Mouse (Mus musculus) forebrain, embryonic 16.5 days (tissue): ENCODE data around the gene Tbck. TPM values are rescaled to one million over a fixed set of nuclear protein-coding genes. Genes with fewer than 3 reads are reported as not detected.

ENCODE experiments used
- ATAC-seq: fragments of 200-750 bp; cut with Nextera tagmentation; 2 replicates; pipeline ENCODE4 v1.8.0; 2017; ENCODE audit warnings: mild to moderate bottlenecking, moderate library complexity
- H3K27ac ChIP-seq: fragments of 300-500 bp; sonication (generic); 2 replicates; pipeline ENCODE4 v1.5.1; 2014; ENCODE audit warnings: low read length, control low read depth
- H3K27me3 ChIP-seq: fragments of 300-500 bp; sonication (generic); replicated peaks from 2 replicates; pipeline ENCODE4 v1.6.1; 2014; ENCODE audit warnings: low read length; ENCODE audit not compliant: control insufficient read depth, insufficient read depth
- H3K36me3 ChIP-seq: fragments of 300-500 bp; sonication (generic); 2 replicates; pipeline ENCODE4 v1.6.1; 2014; ENCODE audit not compliant: control insufficient read depth, insufficient read depth
- H3K4me1 ChIP-seq: fragments of 300-500 bp; sonication (generic); replicated peaks from 2 replicates; pipeline ENCODE4 v1.6.1; 2014; ENCODE audit warnings: low read length; ENCODE audit not compliant: control insufficient read depth, insufficient read depth
- H3K4me2 ChIP-seq: fragments of 300-500 bp; sonication (generic); 2 replicates; pipeline ENCODE4 v1.6.1; 2014; ENCODE audit warnings: mild to moderate bottlenecking, low read length, control low read depth
- H3K4me3 ChIP-seq: fragments of 300-500 bp; sonication (generic); replicated peaks from 2 replicates; pipeline ENCODE4 v1.5.1; 2014; ENCODE audit warnings: mild to moderate bottlenecking, low read length, control low read depth
- H3K9ac ChIP-seq: fragments of 300-500 bp; sonication (generic); replicated peaks from 2 replicates; pipeline ENCODE4 v1.6.1; 2014; ENCODE audit warnings: low read depth, low read length, control low read depth
- H3K9me3 ChIP-seq: fragments of 300-500 bp; sonication (generic); 2 replicates; pipeline ENCODE4 v1.6.1; 2016; ENCODE audit warnings: low read length; ENCODE audit not compliant: control insufficient read depth
- WGBS: fragments of 180-500 bp; shearing (Covaris S2); extraction: QIAGEN DNeasy Blood & Tissue Kit; methylation state at CpG from one replicate; pipeline ENCODE4 v1.1.7; 2014; 5-methylcytosine and 5-hydroxymethylcytosine counted together
- polyA plus RNA-seq: library from polyadenylated mRNA; unstranded; fragments of >200 nt; fragmentation: Nextera tagmentation; extraction: Ambion mirVana; gene quantifications from 2 replicates; pipeline ENCODE4 v1.2.1, GENCODE M21; 2015

Tbck gene
- polyA plus RNA-seq, 1 experiment from 2014 or later = 35.9 TPM

GRCm38 (mm10) chr3:132813147-132813546 is 129.2 kb downstream of the Tbck start:
- no peak overlapping the region for H3K4me2 ChIP-seq
- WGBS = 94% methylated on average over 3 of the region's 3 CpGs
- H3K36me3 ChIP-seq = no peaks in the 10 kb centered on the region
- H3K4me3 ChIP-seq = no peak overlapping the region
- no peak overlapping the region for H3K9ac ChIP-seq
- no peak overlapping the region for H3K27ac ChIP-seq
- H3K9me3 ChIP-seq = no peaks in the 10 kb centered on the region
- H3K27me3 ChIP-seq = no peaks in the 10 kb centered on the region
- no peaks in the 10 kb centered on the region for H3K4me1 ChIP-seq
- no peak for ATAC-seq

GRCm38 (mm10) chr3:132813706-132814497 is 130.0 kb downstream of the Tbck start:
- ATAC-seq = no peak
- H3K4me2 ChIP-seq = no peak overlapping the region
- no peaks in the 10 kb centered on the region for H3K9me3 ChIP-seq
- H3K36me3 ChIP-seq = no peaks in the 10 kb centered on the region
- H3K9ac ChIP-seq = no peak overlapping the region
- no peaks in the 10 kb centered on the region for H3K27me3 ChIP-seq
- WGBS = 84% methylated on average over 9 of the region's 9 CpGs
- H3K4me1 ChIP-seq = no peaks in the 10 kb centered on the region
- no peak overlapping the region for H3K4me3 ChIP-seq
- H3K27ac ChIP-seq = no peak overlapping the region

DNA sequence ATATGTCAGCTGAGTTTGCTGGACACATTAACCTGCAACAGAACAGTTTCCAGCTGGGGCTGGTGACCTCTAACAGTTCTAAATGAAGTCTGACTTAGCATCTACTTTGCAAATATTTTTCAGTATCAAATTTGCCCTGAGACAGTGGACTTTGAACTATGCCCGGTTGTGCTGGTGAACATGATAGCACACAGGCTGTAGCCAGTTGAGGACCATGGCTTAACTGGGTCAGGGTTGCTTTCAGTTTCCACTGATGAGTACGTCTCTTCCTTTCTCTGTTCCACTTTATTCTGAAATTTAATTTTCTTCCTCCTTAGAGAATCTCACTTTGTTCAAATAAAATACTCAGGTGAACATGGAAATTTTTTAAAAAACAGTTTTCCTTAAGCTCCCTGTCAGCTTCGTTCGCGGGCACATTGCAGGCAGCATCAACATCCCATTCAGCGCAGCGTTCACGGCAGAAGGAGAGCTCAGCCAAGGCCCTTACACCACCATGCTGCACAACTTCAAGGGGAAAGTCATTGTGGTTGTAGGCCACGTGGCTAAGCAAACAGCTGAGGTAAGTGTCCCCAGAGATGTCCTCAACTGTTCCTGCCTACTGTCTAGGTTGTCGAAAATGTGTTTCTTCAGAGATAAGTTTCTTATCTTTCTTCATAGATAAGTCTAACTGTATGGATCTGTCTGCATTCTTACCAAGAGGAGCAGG is 131.0 kb downstream of the Tbck start:
- Histone ChIP-seq H3K9ac (no peak overlapping the region), H3K4me2 (no peak overlapping the region), H3K4me3 (no peak overlapping the region), H3K27me3 (no peaks in the 10 kb centered on the region), H3K4me1 (no peaks in the 10 kb centered on the region), H3K27ac (no peak overlapping the region), H3K36me3 (no peaks in the 10 kb centered on the region), H3K9me3 (no peaks in the 10 kb centered on the region)
- no peak for ATAC-seq
- 91% methylated on average over 10 of the region's 10 CpGs for WGBS

DNA sequence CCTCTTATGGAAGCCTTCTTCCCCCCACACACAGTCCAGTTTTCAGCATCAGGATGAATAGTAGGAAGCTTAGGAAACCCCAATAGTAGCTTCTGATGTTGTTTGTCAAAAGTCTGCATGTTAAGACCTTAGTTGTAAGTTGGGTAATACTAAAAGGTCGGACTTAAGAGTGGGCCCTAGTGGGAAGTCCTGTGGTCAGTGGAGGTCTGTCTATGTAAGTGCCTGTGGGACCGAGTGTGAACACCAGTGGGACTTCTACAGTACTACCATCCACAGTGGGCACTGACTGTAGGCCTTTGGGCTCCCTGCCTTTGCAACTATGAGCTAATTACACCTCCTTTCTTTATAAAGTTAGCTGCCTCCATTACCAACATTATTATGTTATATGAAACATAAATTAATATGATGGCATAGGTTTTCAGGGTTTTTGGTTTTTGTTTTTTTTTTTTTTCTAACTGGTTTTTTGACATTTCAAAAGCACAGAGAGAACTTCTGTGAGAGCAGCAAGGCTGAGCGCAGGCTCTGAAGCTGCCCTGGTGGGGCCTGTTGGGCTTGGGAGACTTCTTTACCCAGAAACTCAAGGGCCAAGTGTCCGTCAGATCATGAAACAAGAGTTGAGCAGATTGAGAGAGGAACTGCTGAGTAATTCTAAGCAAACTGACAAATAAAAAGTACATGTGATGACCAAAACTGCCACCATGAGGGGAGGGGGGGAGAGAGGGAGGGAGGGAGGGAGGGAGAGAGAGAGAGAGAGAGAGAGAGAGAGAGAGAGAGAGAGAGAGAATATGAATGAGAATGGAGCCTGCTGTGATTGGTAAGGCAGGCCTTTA is 131.8 kb downstream of the Tbck start:
- Histone ChIP-seq H3K9ac (no peak overlapping the region), H3K9me3 (no peaks in the 10 kb centered on the region), H3K36me3 (no peaks in the 10 kb centered on the region), H3K4me2 (no peak overlapping the region), H3K4me3 (no peak overlapping the region), H3K27me3 (no peaks in the 10 kb centered on the region), H3K4me1 (no peaks in the 10 kb centered on the region), H3K27ac (no peak overlapping the region)
- ATAC-seq = no peak
- WGBS = 89% methylated on average over 4 of the region's 4 CpGs

- no peak overlapping the region for H3K4me2 ChIP-seq
- no peaks in the 10 kb centered on the region for H3K4me1 ChIP-seq
- H3K9ac ChIP-seq = no peak overlapping the region
- no peaks in the 10 kb centered on the region for H3K27me3 ChIP-seq
- ATAC-seq = no peak
- no peak overlapping the region for H3K27ac ChIP-seq
- 79% methylated on average over 2 of the region's 2 CpGs for WGBS
- no peaks in the 10 kb centered on the region for H3K36me3 ChIP-seq
- H3K9me3 ChIP-seq = no peaks in the 10 kb centered on the region
- H3K4me3 ChIP-seq = no peak overlapping the region
Measured at GRCm38 (mm10) chr3:132819408-132819807, 135.5 kb downstream of the Tbck start.

DNA sequence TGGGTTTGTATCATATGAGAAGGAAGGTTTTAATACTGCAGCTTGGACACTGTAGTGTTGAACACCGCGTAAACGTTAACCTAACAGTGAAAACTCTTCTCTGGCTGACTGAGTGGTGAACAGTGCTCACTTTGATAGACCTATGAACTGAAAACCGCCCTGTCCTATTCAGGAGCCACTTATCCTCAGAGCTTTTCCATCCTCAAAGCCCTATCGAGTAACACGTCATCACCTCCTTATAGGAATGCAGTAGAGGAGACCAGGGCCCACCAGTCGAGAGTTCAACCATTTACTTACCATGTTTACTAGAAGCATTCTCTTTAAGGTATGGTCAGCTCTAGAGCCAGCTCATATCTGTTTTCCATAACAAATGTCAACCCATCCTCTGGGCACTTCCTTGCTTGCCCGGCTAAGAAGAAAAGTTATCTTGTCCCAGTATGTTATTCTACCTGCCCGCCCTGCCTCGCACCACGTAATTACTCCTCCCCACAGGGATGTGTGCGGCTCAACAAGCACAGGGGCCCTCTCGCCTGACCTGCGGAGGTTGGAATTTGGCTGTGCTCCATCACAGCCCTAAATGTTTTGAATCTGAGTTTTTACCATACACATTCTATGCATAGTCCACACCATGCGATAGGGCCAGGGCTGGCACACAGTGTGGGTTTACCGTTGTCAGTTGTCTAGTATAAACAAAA is 147.4 kb downstream of the Tbck start:
- WGBS = 93% methylated on average over 16 of the region's 16 CpGs
- no peak for ATAC-seq

GRCm38 (mm10) chr3:132835118-132835794 is 151.3 kb downstream of the Tbck start:
- Histone ChIP-seq H3K36me3 (peaks cover 10% of the 10 kb centered on the region), H3K27me3 (no peaks in the 10 kb centered on the region), H3K9ac (no peak overlapping the region), H3K4me3 (no peak overlapping the region), H3K9me3 (no peaks in the 10 kb centered on the region), H3K27ac (no peak overlapping the region), H3K4me1 (no peaks in the 10 kb centered on the region), H3K4me2 (no peak overlapping the region)
- 80% methylated on average over 6 of the region's 6 CpGs for WGBS
- no peak for ATAC-seq

More for the DNA sequence above, 147.4 kb downstream of the Tbck start:
- Histone ChIP-seq H3K9ac (no peak overlapping the region), H3K4me1 (no peaks in the 10 kb centered on the region), H3K27me3 (no peaks in the 10 kb centered on the region), H3K27ac (no peak overlapping the region), H3K4me3 (no peak overlapping the region), H3K36me3 (peaks cover 3% of the 10 kb centered on the region; the same call in 1 of the 2 replicates), H3K9me3 (no peaks in the 10 kb centered on the region), H3K4me2 (no peak overlapping the region)

DNA sequence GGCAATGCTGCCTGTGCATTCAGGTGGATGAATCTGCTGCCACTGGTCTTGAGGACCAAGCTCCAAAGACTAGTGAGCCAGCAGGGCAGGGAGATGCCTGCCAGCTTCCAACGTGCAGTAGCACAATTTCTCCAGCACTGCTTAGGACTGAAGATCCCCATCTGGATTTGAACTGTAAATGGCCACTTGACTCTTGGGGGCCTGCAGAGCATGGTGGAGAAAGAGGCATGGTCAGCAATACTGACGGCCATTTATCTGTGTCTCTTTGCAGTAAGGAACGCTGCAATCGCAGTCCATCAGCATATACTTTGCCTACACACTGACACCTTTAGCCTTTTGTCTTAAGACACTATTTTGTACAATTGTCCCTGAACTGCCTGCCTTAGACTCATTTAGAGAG is 153.2 kb downstream of the Tbck start:
- H3K4me1 ChIP-seq = no peaks in the 10 kb centered on the region
- H3K4me3 ChIP-seq = no peak overlapping the region
- ATAC-seq = no peak
- peaks cover 9% of the 10 kb centered on the region for H3K36me3 ChIP-seq
- H3K27me3 ChIP-seq = no peaks in the 10 kb centered on the region
- no peak overlapping the region for H3K9ac ChIP-seq
- H3K27ac ChIP-seq = no peak overlapping the region
- 82% methylated on average over 4 of the region's 4 CpGs for WGBS
- H3K9me3 ChIP-seq = no peaks in the 10 kb centered on the region
- no peak overlapping the region for H3K4me2 ChIP-seq
